Mouse (Mus musculus) right cerebral cortex, postnatal 4 days (tissue): ENCODE results near the gene Ccr8.
"Not testable (repeated sequence)": the region's sequence is repeated elsewhere in the genome, so short reads cannot be mapped to it uniquely, and the experiment has no call there.

Experiments used
- DNase-seq: peaks from one replicate; pipeline ENCODE4 v3.0.0-alpha.2; 2022

The Ccr8 gene

DNA sequence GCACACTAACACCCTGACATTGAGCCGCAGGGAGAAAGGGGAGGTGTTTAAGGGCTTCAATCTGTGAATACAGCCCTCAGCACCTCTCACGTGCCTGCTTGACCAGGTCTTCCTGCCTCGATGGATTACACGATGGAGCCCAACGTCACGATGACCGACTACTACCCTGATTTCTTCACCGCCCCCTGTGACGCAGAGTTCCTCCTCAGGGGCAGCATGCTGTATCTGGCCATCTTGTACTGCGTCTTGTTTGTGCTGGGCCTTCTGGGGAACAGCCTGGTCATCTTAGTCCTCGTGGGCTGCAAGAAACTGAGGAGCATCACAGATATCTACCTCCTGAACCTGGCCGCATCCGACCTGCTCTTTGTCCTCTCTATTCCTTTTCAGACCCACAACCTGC lies 1.8 kb downstream of the Ccr8 start:
- DNase-seq, result no peak

DNA sequence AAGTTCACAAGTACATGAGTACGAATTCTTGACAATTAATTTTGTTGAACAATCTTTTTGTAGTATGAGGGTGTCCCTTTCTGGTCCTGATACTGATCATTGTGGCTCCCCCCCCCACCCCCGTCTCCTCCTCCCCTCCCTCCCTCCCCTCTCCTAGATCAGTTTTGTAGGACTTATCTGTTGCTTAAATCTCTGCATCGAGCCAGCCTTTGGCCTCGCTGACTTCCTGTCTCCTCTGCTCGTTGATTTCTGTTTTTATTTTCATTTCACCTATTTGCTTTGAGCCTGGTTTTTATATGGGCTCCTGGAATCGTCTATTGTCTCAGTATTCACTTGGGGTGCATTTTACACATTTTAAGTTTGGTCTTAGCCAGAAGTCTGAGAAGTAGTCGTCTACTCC lies 4.0 kb downstream of the Ccr8 start:
- no peak for DNase-seq

DNA sequence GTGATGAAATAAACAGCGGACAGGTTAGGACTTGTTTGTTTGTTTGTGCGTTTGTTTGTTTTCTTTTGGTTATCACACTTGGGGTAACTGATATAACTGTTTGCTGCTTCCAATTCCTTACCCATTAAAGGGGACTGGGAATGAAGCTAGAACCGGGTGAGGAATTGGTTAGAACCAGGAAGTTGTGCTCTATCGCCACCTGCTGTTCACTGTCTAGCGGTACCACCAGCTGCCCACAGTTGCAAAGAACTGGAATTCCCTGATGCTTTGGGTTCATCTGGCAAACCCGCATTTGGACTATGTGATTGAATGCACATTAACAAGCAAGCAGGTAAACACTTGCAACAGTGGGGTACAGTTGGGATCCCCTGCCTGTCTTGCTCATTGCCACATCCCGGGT lies 6.8 kb downstream of the Ccr8 start:
- peak; percentile 82 for DNase-seq

DNA sequence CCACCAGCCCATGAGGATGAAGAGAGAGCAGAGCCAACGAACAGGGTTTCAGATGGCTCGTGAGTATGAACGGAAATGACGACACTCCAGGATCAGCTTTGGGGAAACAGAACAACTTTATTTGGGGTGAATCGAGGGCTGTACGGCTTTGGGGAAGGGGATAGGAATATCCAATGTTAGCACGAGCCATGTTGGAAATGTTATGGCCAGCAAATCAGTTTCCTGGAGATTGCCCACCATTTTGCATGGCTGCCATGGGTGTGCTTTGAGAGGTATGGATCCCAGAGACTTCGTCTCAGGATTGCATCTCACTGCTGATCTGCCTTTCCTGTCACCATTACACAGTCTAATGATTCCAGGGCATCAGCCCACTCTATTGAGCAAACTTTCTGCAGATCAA lies 7.4 kb downstream of the Ccr8 start:
- DNase-seq, result no peak

- DNase-seq, result no peak
These were observed 9.3 kb downstream of the Ccr8 start for GRCm38 (mm10) chr9:120101165-120101564.

- DNase-seq, result not testable (repeated sequence)
These were observed 17.0 kb downstream of the Ccr8 start for GRCm38 (mm10) chr9:120108953-120109352.

DNA sequence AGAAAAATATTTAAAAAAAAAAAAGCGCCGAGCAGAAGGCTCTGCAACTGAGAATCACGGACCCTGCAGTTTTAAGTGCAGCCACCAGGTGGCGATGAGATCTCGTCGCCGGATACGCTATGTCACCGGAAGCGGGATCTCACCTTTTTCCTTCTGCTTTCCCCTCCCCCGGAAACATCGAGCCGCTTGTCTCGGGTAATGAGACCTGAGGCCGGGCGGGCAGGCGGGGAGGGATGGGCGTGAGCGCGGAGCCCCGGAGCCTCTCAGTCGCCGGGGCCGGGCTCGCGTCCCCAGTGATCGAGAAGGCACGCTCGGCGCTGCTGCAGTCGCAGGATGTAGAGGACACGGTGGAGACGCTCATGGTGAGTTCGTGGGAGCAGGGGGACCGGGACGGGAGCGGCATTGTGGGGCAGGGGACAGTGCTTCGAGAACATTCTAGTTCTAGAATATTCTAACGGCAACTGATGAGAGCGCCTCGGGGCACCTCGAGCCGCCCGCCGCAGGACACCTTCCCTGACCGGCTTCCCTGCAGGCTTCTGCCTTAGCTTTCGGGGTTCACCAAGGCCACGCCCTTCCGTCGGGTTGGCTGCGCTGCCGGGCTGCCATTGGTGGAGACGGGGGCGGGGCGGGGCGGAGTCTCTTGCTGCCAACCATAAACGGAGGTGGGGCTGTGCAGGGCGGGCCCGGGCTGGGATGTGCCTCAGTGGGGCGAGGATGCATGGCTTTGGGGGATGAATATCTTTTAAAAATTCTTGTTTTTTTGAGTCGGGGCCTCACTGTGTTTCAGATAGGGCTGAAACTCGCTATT lies 18.5 kb downstream of the Ccr8 start, which contains the start of gene Slc25a38:
Gene Slc25a38 (plus strand): TSS at position 164 of the 808 bp plus-strand sequence.
- DNase-seq, result peak; percentile 97

- no peak for DNase-seq
These were observed 19.4 kb downstream of the Ccr8 start for GRCm38 (mm10) chr9:120111156-120111945.

DNA sequence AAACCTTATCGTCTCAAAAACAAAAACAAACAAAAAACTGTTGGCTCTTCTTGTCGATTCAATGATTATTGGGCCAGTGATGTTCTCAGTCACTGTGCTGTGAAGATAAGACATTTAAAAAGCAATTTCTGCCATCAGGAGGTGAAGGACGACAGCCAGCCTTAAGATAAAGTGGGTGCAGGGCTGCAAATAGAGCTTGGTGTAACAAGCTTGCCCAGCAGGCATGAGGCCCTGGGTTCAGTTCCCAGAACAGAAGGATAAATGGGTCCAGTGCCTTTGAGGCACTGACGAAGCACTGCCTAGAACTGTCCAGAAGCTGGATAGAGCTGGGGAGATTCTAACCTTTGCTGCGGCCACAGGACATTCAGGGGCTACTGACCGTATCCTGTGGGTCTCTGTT lies 20.6 kb downstream of the Ccr8 start:
- no peak for DNase-seq

GRCm38 (mm10) chr9:120113456-120113855 lies 21.5 kb downstream of the Ccr8 start:
- no peak for DNase-seq

- DNase-seq, result no peak
These were observed 22.3 kb downstream of the Ccr8 start for GRCm38 (mm10) chr9:120114051-120114788.

DNA sequence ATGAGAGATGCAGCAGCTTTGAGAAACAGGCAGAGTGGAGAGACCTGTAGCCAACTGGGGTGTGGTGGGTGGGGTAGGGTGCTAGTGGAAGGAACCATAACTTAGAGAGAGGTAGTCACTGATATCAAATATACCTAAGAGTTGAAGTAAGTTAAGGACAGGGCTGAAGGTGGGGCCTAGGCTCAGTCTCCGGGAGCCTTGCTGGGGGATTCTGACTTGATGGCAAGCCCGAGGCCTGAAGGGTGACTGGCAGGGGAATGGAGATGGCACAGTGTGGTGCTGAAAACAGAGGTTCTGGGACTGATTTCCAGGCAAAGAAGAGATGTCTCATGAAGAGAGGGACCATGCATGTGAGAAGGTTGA lies 22.9 kb downstream of the Ccr8 start:
- DNase-seq, result no peak

DNA sequence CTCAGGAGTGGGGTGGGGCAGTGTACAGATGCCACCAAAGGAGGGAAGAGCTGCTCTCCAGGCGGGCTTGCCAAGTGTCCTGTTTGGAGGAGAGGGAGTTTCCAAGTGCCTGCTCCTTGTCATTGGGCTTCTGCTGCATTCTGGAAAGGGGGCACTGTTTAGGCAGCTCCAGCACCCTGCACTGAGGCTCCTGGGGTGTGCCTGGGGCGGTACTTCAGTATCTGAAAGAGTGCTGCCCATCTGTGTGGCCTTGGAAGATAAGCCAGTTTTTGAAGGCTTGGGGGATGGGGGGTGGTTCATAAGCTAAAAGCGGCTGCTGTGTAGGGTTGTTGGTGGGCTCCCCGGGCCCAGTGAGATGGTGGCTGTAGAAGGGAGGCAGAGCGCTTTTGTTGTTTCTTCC lies 23.7 kb downstream of the Ccr8 start:
- no peak for DNase-seq

- no peak for DNase-seq
These were observed 24.3 kb downstream of the Ccr8 start for GRCm38 (mm10) chr9:120116184-120116624.

DNA sequence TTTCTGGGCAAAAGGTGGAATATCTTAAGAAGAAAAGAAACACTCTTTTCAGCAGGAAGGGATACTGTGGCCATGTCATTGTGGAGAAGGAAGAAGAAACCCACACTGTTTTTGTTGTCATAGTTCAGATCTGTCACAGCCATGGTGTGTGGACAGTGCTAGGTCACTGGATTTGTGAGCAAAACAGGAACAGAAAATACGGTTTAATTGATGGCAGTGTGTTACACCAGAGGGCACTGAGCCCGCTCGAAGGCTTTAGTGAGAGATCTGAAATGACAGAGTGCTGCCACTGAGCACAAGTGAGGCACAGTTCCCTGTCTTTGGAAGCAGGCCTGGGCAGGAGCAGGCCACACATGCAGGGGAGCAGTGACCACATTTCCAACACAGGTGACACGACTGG lies 26.3 kb downstream of the Ccr8 start:
- DNase-seq, result no peak

DNA sequence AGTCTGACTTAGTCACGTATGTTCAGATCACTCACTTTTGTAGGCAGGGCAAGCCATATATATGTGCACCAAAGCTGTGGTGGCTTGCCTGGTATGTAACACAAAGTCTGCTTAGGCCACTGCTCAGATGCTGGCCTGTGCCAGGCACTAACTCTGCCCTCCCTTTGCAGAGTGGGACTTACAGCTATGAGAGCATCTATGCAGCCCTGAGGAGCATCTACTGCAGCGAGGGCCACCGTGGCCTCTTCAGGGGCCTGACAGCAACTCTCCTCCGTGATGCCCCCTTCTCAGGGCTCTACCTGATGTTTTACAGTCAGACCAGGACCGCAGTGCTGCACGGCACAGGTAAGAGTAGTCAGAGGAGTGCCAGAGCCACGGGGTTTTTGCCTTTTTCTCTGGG lies 28.6 kb downstream of the Ccr8 start:
- DNase-seq, result no peak

GRCm38 (mm10) chr9:120126868-120127267 lies 35.0 kb downstream of the Ccr8 start:
- no peak for DNase-seq

- DNase-seq, result peak; percentile 95
These were observed 35.8 kb downstream of the Ccr8 start, which contains the start of gene Rpsa for GRCm38 (mm10) chr9:120127538-120128251. Gene Rpsa, plus strand, starts transcription at chr9:120127689.

- no peak for DNase-seq
These were observed 37.4 kb downstream of the Ccr8 start for GRCm38 (mm10) chr9:120129276-120129675.

DNA sequence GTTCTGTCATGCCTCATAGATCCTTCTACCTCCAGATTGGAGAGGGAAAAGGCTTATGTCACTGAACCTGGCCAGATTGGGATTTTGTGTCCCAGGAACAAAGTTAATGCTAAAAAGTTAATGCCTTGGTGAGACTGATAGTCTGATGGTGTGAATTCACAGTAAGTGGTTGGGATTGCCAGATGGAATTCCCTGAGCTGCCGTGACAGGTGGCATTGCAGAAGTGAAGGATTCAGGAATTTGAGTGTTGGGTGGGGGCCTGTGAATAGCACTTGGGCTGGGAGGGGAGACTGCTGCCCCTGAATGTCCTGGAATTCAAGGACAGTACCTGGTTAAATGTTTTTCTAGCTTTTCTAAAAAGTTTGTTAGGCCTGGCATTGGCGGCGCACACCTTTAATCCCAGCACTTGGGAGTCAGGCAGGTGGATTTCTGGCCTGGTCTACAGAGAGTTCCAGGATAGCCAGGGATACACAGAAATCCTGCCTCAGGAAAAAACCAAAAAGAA lies 39.9 kb downstream of the Ccr8 start:
- DNase-seq, result no peak

GRCm38 (mm10) chr9:120132980-120133754 lies 41.3 kb downstream of the Ccr8 start:
- no peak for DNase-seq
